Mouse (Mus musculus): ENCODE results near the gene Syce2. TPM values are rescaled to one million over a fixed set of nuclear protein-coding genes. Genes with fewer than 3 reads are reported as not detected.

Syce2 gene
- total and polyA plus RNA-seq, 3 experiments = 0.54 TPM; not detected in 2

- H3K9me3 ChIP-seq (replicated peaks; ENCODE audit: low read length) = peaks cover 13% of the 10 kb centered on the region
- peaks cover 12 to 57% of the 10 kb centered on the region in 2 experiments for H3K36me3 ChIP-seq (replicated peaks in 1 of 2; ENCODE audit: control insufficient read depth in 1 of 2, insufficient read depth in 1 of 2, low read length in 1 of 2)
- TF ChIP-seq UBTF (IDR thresholded peaks at IDR 0.05; ENCODE audit: low read depth, low read length) (no peak), MYC (IDR thresholded peaks at IDR 0.05; ENCODE audit: low read depth, low read length) (no peak)
- H3K9ac ChIP-seq (ENCODE audit: insufficient read depth, low read depth) = no peak overlapping the region
- dilution Hi-C loops (cut with MboI; ENCODE audit: extremely low pct_ligation_motif_present, extremely low pct_unique_long_range_greater_than_20kb, low sequenced_read_pairs) = no loop called here
- peaks cover 8 to 15% of the 10 kb centered on the region in 2 experiments for H3K4me1 ChIP-seq (ENCODE audit: control insufficient read depth in 1 of 2, insufficient read depth in 2 of 2)
- H3K4me3 ChIP-seq (replicated peaks in 1 of 3; ENCODE audit: low read depth in 2 of 3, low read length in 2 of 3, poor library complexity in 1 of 3) = no peak overlapping the region
- H3K27me3 ChIP-seq (replicated peaks) = no peaks in the 10 kb centered on the region
- DNase-seq (ENCODE audit: extremely low read depth) = no peak
- in situ Hi-C loops (cut with MboI; ENCODE audit: low pct_ligation_motif_present, low pct_unique_long_range_greater_than_20kb, low sequenced_read_pairs) = no loop called here
- no peaks in the 10 kb centered on the region for H3K79me2 ChIP-seq (replicated peaks; ENCODE audit: control insufficient read depth, extremely low read depth, insufficient read depth, poor library complexity, severe bottlenecking)
- no peak overlapping the region for H3K4me2 ChIP-seq (ENCODE audit: insufficient read depth, low read depth, poor library complexity, severe bottlenecking)
- H3K27ac ChIP-seq (ENCODE audit: insufficient read depth, low read depth) = no peak overlapping the region
Measured at GRCm38 (mm10) chr8:84911854-84912253, 39.9 kb downstream of the Syce2 start.

GRCm38 (mm10) chr8:84912391-84912790 lies 40.5 kb downstream of the Syce2 start:
- Histone ChIP-seq H3K36me3 (replicated peaks in 1 of 2; ENCODE audit: control insufficient read depth in 1 of 2, insufficient read depth in 1 of 2, low read length in 1 of 2) (peaks cover 12 to 58% of the 10 kb centered on the region in 2 experiments), H3K4me3 (replicated peaks in 1 of 3; ENCODE audit: low read depth in 2 of 3, low read length in 2 of 3, poor library complexity in 1 of 3) (no peak overlapping the region), H3K4me2 (ENCODE audit: insufficient read depth, low read depth, poor library complexity, severe bottlenecking) (no peak overlapping the region), H3K79me2 (replicated peaks; ENCODE audit: control insufficient read depth, extremely low read depth, insufficient read depth, poor library complexity, severe bottlenecking) (no peaks in the 10 kb centered on the region), H3K9ac (ENCODE audit: insufficient read depth, low read depth) (no peak overlapping the region), H3K27me3 (replicated peaks) (no peaks in the 10 kb centered on the region), H3K27ac (ENCODE audit: insufficient read depth, low read depth) (no peak overlapping the region), H3K4me1 (ENCODE audit: control insufficient read depth in 1 of 2, insufficient read depth in 2 of 2) (peaks cover 8 to 15% of the 10 kb centered on the region in 2 experiments), H3K9me3 (replicated peaks; ENCODE audit: low read length) (peaks cover 13% of the 10 kb centered on the region)
- no peak for DNase-seq (ENCODE audit: extremely low read depth)
- TF ChIP-seq E2F4 (IDR thresholded peaks at IDR 0.05; ENCODE audit: insufficient replicate concordance, low read depth, low read length) (no peak), MAZ (IDR thresholded peaks at IDR 0.05; ENCODE audit: low read depth, low read length) (no peak), CHD2 (IDR thresholded peaks at IDR 0.05; ENCODE audit: low read length) (no peak), NELFE (IDR thresholded peaks at IDR 0.05; ENCODE audit: low read depth, low read length) (no peak), USF1 (IDR thresholded peaks at IDR 0.05; ENCODE audit: low read depth, low read length) (no peak), POLR2A (IDR thresholded peaks at IDR 0.05; ENCODE audit: low read depth, low read length) (no peak), SMC3 (IDR thresholded peaks at IDR 0.05; ENCODE audit: low read depth, low read length) (no peak), USF2 (conservative IDR thresholded peaks at IDR 0.05; ENCODE audit: low read depth, low read length) (no peak), ELF1 (IDR thresholded peaks at IDR 0.05; ENCODE audit: low read depth, low read length) (no peak), RCOR1 (conservative IDR thresholded peaks at IDR 0.05; ENCODE audit: low read depth, low read length) (no peak), MAX (IDR thresholded peaks at IDR 0.05; ENCODE audit: low read length) (no peak)
- dilution Hi-C loops (cut with MboI; ENCODE audit: extremely low pct_ligation_motif_present, extremely low pct_unique_long_range_greater_than_20kb, low sequenced_read_pairs) = no loop called here
- in situ Hi-C loops (cut with MboI; ENCODE audit: low pct_ligation_motif_present, low pct_unique_long_range_greater_than_20kb, low sequenced_read_pairs) = no loop called here

GRCm38 (mm10) chr8:84912895-84913501 lies 41.1 kb downstream of the Syce2 start:
- TF ChIP-seq UBTF (IDR thresholded peaks at IDR 0.05; ENCODE audit: low read depth, low read length) (no peak), E2F4 (IDR thresholded peaks at IDR 0.05; ENCODE audit: insufficient replicate concordance, low read depth, low read length) (no peak), SMC3 (IDR thresholded peaks at IDR 0.05; ENCODE audit: low read depth, low read length) (no peak), IRF4 (IDR thresholded peaks at IDR 0.05; ENCODE audit: low read depth, low read length) (no peak), ZMIZ1 (IDR thresholded peaks at IDR 0.05; ENCODE audit: low read depth, low read length) (no peak), ZKSCAN1 (IDR thresholded peaks at IDR 0.05; ENCODE audit: borderline replicate concordance, low read depth, low read length) (no peak), MAX (IDR thresholded peaks at IDR 0.05; ENCODE audit: low read length) (no peak), CTCF (conservative IDR thresholded peaks at IDR 0.05 in 1 of 2, IDR thresholded peaks at IDR 0.05 in 1 of 2; ENCODE audit: low read depth in 2 of 2, low read length in 2 of 2) (no peak), KAT2A (IDR thresholded peaks at IDR 0.05; ENCODE audit: insufficient replicate concordance, low read length) (no peak), USF2 (conservative IDR thresholded peaks at IDR 0.05; ENCODE audit: low read depth, low read length) (no peak)
- Histone ChIP-seq H3K9me3 (replicated peaks; ENCODE audit: low read length) (peaks cover 13% of the 10 kb centered on the region), H3K4me2 (ENCODE audit: insufficient read depth, low read depth, poor library complexity, severe bottlenecking) (no peak overlapping the region), H3K27me3 (replicated peaks) (no peaks in the 10 kb centered on the region), H3K9ac (ENCODE audit: insufficient read depth, low read depth) (no peak overlapping the region), H3K4me3 (replicated peaks in 1 of 3; ENCODE audit: low read depth in 2 of 3, low read length in 2 of 3, poor library complexity in 1 of 3) (no peak overlapping the region), H3K27ac (ENCODE audit: insufficient read depth, low read depth) (no peak overlapping the region), H3K4me1 (ENCODE audit: control insufficient read depth in 1 of 2, insufficient read depth in 2 of 2) (peaks cover 6 to 12% of the 10 kb centered on the region in 2 experiments), H3K79me2 (replicated peaks; ENCODE audit: control insufficient read depth, extremely low read depth, insufficient read depth, poor library complexity, severe bottlenecking) (no peaks in the 10 kb centered on the region), H3K36me3 (replicated peaks in 1 of 2; ENCODE audit: control insufficient read depth in 1 of 2, insufficient read depth in 1 of 2, low read length in 1 of 2) (peaks cover 12 to 61% of the 10 kb centered on the region in 2 experiments)
- no peak for DNase-seq (ENCODE audit: extremely low read depth)
- dilution Hi-C loops (cut with MboI; ENCODE audit: extremely low pct_ligation_motif_present, extremely low pct_unique_long_range_greater_than_20kb, low sequenced_read_pairs) (no loop called here), in situ Hi-C loops (cut with MboI; ENCODE audit: low pct_ligation_motif_present, low pct_unique_long_range_greater_than_20kb, low sequenced_read_pairs) (no loop called here)

All from CH12.LX (cell line).